ENCODE assay signal across 16 mouse cellular contexts in genomic region chr4:41040983-41041382, GRCm38 (mm10). TPM values are rescaled to one million over a fixed set of nuclear protein-coding genes. Genes with fewer than 3 reads are reported as not detected.
DNase-seq lines count a peak whose midpoint lies in the region; ATAC-seq lines count a peak whose summit lies in the region.
"Had no signal": no experiment of that assay in that cellular context is flagged by ENCODE, and none has a peak within 500 bp of the region (broad histone marks: within the 10 kb centered on the region; RNA-seq: fewer than 3 reads in every experiment).

No protein-coding gene starts in this region.

- H3K4me3 ChIP-seq in kidney, embryonic 16.5 days (ENCODE audit: low read length) = no peak overlapping the region
- no peak overlapping the region for H3K4me3 ChIP-seq in forebrain, embryonic 16.5 days (replicated peaks; ENCODE audit: low read length)
- H3K4me3 ChIP-seq: forebrain, embryonic 10.5 days; limb, embryonic 13.5 days; midbrain, embryonic 10.5 days had no signal

- no peaks in the 10 kb centered on the region for H3K27me3 ChIP-seq in kidney, embryonic 16.5 days (ENCODE audit: insufficient read depth, low read length)
- H3K27me3 ChIP-seq in forebrain, embryonic 16.5 days (replicated peaks; ENCODE audit: control insufficient read depth, insufficient read depth, low read length) = no peaks in the 10 kb centered on the region
- H3K27me3 ChIP-seq: limb, embryonic 13.5 days had no signal

- H3K4me2 ChIP-seq in kidney, embryonic 16.5 days (replicated peaks; ENCODE audit: low read depth, low read length) = no peak overlapping the region
- H3K4me2 ChIP-seq in forebrain, embryonic 16.5 days (ENCODE audit: low read length) = no peak overlapping the region
- H3K4me2 ChIP-seq: limb, embryonic 13.5 days had no signal

- H3K9me3 ChIP-seq in kidney, embryonic 16.5 days (ENCODE audit: low read length) = no peaks in the 10 kb centered on the region
- no peaks in the 10 kb centered on the region for H3K9me3 ChIP-seq in forebrain, embryonic 16.5 days (ENCODE audit: control insufficient read depth, low read length)
- H3K9me3 ChIP-seq: forebrain, embryonic 10.5 days; limb, embryonic 13.5 days; midbrain, embryonic 10.5 days had no signal

- H3K9ac ChIP-seq in kidney, embryonic 16.5 days (replicated peaks; ENCODE audit: low read length) = no peak overlapping the region; the same call in 1 of the 2 replicates
- H3K9ac ChIP-seq in forebrain, embryonic 16.5 days (replicated peaks; ENCODE audit: low read depth, low read length) = no peak overlapping the region
- H3K9ac ChIP-seq: limb, embryonic 13.5 days had no signal

- peak; percentile 68; the same call in 1 of the 2 replicates for ATAC-seq in kidney, embryonic 16.5 days (ENCODE audit: low FRiP score, low TSS enrichment)
- 0 out of 2 replicates have a peak, but pooled peaks have one; percentile 16 for ATAC-seq in megakaryocyte-erythroid progenitor cell, adult 5-6 weeks (replicated peaks; ENCODE audit: low FRiP score, low TSS enrichment, poor library complexity, severe bottlenecking)
- ATAC-seq in forebrain, embryonic 16.5 days = no peak
- ATAC-seq: inflammation-experienced regulatory T-cells, adult 6 months had no signal

- no peak overlapping the region for H3K27ac ChIP-seq in kidney, embryonic 16.5 days (ENCODE audit: low read length)
- H3K27ac ChIP-seq in forebrain, embryonic 16.5 days (ENCODE audit: low read length) = no peak overlapping the region
- H3K27ac ChIP-seq: forebrain, embryonic 10.5 days; limb, embryonic 13.5 days; midbrain, embryonic 10.5 days had no signal

- peak; percentile 51 to 78 for DNase-seq in adrenal gland, adult (ENCODE audit: inconsistent age in 2 of 2, low spot score in 1 of 2)
- DNase-seq in adrenal gland, postnatal 4 days (ENCODE audit: low spot score in 2 of 2) = no peak
- DNase-seq in kidney, adult 11 months = no peak
- peak; percentile 65 for DNase-seq in ovary, adult 18-20 months (ENCODE audit: low spot score)
- DNase-seq in ovary, postnatal 14 days (ENCODE audit: low spot score) = no peak
- DNase-seq: cerebellum, adult 11-12 months; layer of hippocampus, postnatal 36 days; right cerebral cortex, postnatal 14 days had no signal

- peaks cover 16% of the 10 kb centered on the region for H3K4me1 ChIP-seq in kidney, embryonic 16.5 days (ENCODE audit: insufficient read depth, low read length)
- no peaks in the 10 kb centered on the region for H3K4me1 ChIP-seq in forebrain, embryonic 16.5 days (replicated peaks; ENCODE audit: control insufficient read depth, insufficient read depth, low read length)
- H3K4me1 ChIP-seq: forebrain, embryonic 10.5 days; limb, embryonic 13.5 days; midbrain, embryonic 10.5 days had no signal

- WGBS in kidney, embryonic 16.5 days = 38% methylated on average over 7 of the region's 7 CpGs
- 80% methylated on average over 7 of the region's 7 CpGs for WGBS in forebrain, embryonic 16.5 days

- H3K36me3 ChIP-seq in kidney, embryonic 16.5 days (ENCODE audit: insufficient read depth, low read length) = no peaks in the 10 kb centered on the region
- H3K36me3 ChIP-seq in forebrain, embryonic 16.5 days (ENCODE audit: control insufficient read depth, insufficient read depth) = no peaks in the 10 kb centered on the region
- H3K36me3 ChIP-seq: forebrain, embryonic 10.5 days; limb, embryonic 13.5 days; midbrain, embryonic 10.5 days had no signal

RNA-seq across cellular contexts. Expression of gene Aqp7, which starts 7.0 kb away (rescaled TPM):
- total RNA-seq in adrenal gland, postnatal 4 days (2021) = 10 to 100 TPM; 14.9 to 21.6 TPM
- 1.2 and 2.4 TPM in 2 replicates for polyA plus RNA-seq in kidney, embryonic 16.5 days (2015; fragmentation: Nextera tagmentation; extraction: Ambion mirVana)
- total RNA-seq in megakaryocyte-erythroid progenitor cell, adult 5-6 weeks (2014; fragmentation: Nextera tagmentation) = not detected in 2 replicates
- not detected in 2 replicates for total RNA-seq in megakaryocyte-erythroid progenitor cell, adult 5-6 weeks (2017)
- 0.11 TPM in 1 of 2 replicates, not detected in the other for polyA plus RNA-seq in forebrain, embryonic 16.5 days (2015; fragmentation: Nextera tagmentation; extraction: Ambion mirVana)
- total RNA-seq: layer of hippocampus, postnatal 36 days had no signal
- polyA plus RNA-seq: neural tube, embryonic 11.5 days had no signal

RNA-seq across cellular contexts. Expression of gene Aqp3, which starts 57.0 kb away (rescaled TPM):
- total RNA-seq in adrenal gland, postnatal 4 days (2021) = 10 to 100 TPM in 1 of 2 experiments, under 1 TPM in 1; 0.51 to 14.1 TPM
- 55.3 and 56.8 TPM in 2 replicates for polyA plus RNA-seq in kidney, embryonic 16.5 days (2015; fragmentation: Nextera tagmentation; extraction: Ambion mirVana)
- total RNA-seq in megakaryocyte-erythroid progenitor cell, adult 5-6 weeks (2014; fragmentation: Nextera tagmentation) = 1.1 TPM in 1 of 2 replicates, not detected in the other
- total RNA-seq in megakaryocyte-erythroid progenitor cell, adult 5-6 weeks (2017) = 1.2 TPM in 1 of 2 replicates, not detected in the other
- 0.11 and 0.45 TPM in 2 replicates for polyA plus RNA-seq in forebrain, embryonic 16.5 days (2015; fragmentation: Nextera tagmentation; extraction: Ambion mirVana)
- total RNA-seq: layer of hippocampus, postnatal 36 days had no signal

Comparison
In these comparisons a context has a peak if more than half of its experiments do, and no peak if none do; other contexts are left out.
1. DNase-seq: peak in adrenal gland, adult (2 of 2) and ovary, adult 18-20 months (single experiment); none in adrenal gland, postnatal 4 days (0 of 2), kidney, adult 11 months (single experiment) and ovary, postnatal 14 days (single experiment).
2. RNA of gene Aqp7, which starts 7.0 kb away (total RNA-seq): 14.9 to 21.6 TPM in adrenal gland, postnatal 4 days; not detected in megakaryocyte-erythroid progenitor cell, adult 5-6 weeks; every median in the first group is over 10 times any median in the second.